Mouse (Mus musculus) midbrain, postnatal 0 days (tissue): ENCODE data around the gene Taar6. TPM values are rescaled to one million over a fixed set of nuclear protein-coding genes. Genes with fewer than 3 reads are reported as not detected.

Experiments
- ATAC-seq: fragments of 200-750 bp; cut with Nextera tagmentation; 2 replicates; pipeline ENCODE4 v1.8.0; 2017; ENCODE audit warnings: moderate number of reproducible peaks, mild to moderate bottlenecking, moderate TSS enrichment, moderate library complexity; ENCODE audit not compliant: low FRiP score
- DNase-seq: peaks from one replicate; pipeline ENCODE4 v3.0.0-alpha.2; 2015; ENCODE audit warnings: low spot score
- H3K27ac ChIP-seq: fragments of 300-500 bp; sonication (generic); 2 replicates; pipeline ENCODE4 v1.5.1; 2014; ENCODE audit warnings: low read depth, mild to moderate bottlenecking, low read length, mixed read lengths
- H3K27me3 ChIP-seq: fragments of 300-500 bp; sonication (generic); 2 replicates; pipeline ENCODE4 v1.6.1; 2014; ENCODE audit warnings: low read length, control low read depth, mixed read lengths; ENCODE audit not compliant: insufficient read depth
- H3K36me3 ChIP-seq: fragments of 300-500 bp; sonication (generic); 2 replicates; pipeline ENCODE4 v1.6.1; 2014; ENCODE audit warnings: low read length, control low read depth, mixed read lengths; ENCODE audit not compliant: insufficient read depth
- H3K4me1 ChIP-seq: fragments of 300-500 bp; sonication (generic); 2 replicates; pipeline ENCODE4 v1.6.1; 2014; ENCODE audit warnings: mild to moderate bottlenecking, control low read depth, antibody characterized with exemption, low read length, mixed read lengths; ENCODE audit not compliant: insufficient read depth
- H3K4me2 ChIP-seq: fragments of 300-500 bp; sonication (generic); 2 replicates; pipeline ENCODE4 v1.6.1; 2014; ENCODE audit warnings: low read depth, mild to moderate bottlenecking, low read length, mixed read lengths; ENCODE audit not compliant: poor library complexity, severe bottlenecking
- H3K4me3 ChIP-seq: fragments of 300-500 bp; sonication (generic); 2 replicates; pipeline ENCODE4 v1.5.1; 2014; ENCODE audit warnings: low read depth, mild to moderate bottlenecking, low read length, moderate library complexity
- H3K9ac ChIP-seq: fragments of 300-500 bp; sonication (generic); replicated peaks from 2 replicates; pipeline ENCODE4 v1.6.1; 2014; ENCODE audit warnings: mild to moderate bottlenecking, low read length, moderate library complexity, mixed read lengths; ENCODE audit not compliant: poor library complexity, severe bottlenecking
- H3K9me3 ChIP-seq: fragments of 300-500 bp; sonication (generic); 2 replicates; pipeline ENCODE4 v1.6.1; 2016; ENCODE audit warnings: low read length, control low read depth
- CTCF ChIP-seq: IDR thresholded peaks from 2 replicates; pipeline ENCODE4 v1.5.1; 2016; ENCODE audit warnings: antibody characterized with exemption, mild to moderate bottlenecking
- WGBS: fragments of 180-500 bp; shearing (Covaris S2); extraction: QIAGEN DNeasy Blood & Tissue Kit; methylation state at CpG from one replicate; pipeline ENCODE4 v1.1.7; 2014; 5-methylcytosine and 5-hydroxymethylcytosine counted together
- polyA plus RNA-seq: library from polyadenylated mRNA; unstranded; fragments of >200 nt; fragmentation: Nextera tagmentation; extraction: Ambion mirVana; gene quantifications from 2 replicates; pipeline ENCODE4 v1.2.1, GENCODE M21; 2015
- total RNA-seq: library from RNA; depleted of rRNA; stranded (reverse); fragments of >200 nt; gene quantifications from 2 replicates; pipeline ENCODE4 v1.2.3, GENCODE M21; 2014; rRNA removed

Gene Taar6
- total RNA-seq (not detected in 2 replicates), polyA plus RNA-seq (not detected in 2 replicates)

GRCm38 (mm10) chr10:23985546-23985945 is at the start of gene Taar6:
TSS of gene Taar6 (minus strand) at chr10:23985646.
- H3K4me2 ChIP-seq = no peak within 1 kb of the TSS
- H3K27me3 ChIP-seq = no peaks in the 10 kb centered on the region
- H3K4me3 ChIP-seq = no peak within 1 kb of the TSS
- H3K36me3 ChIP-seq = no peaks in the 10 kb centered on the region
- H3K4me1 ChIP-seq = no peaks in the 10 kb centered on the region
- 75% methylated on average over 8 of the region's 8 CpGs for WGBS
- H3K9me3 ChIP-seq = no peaks in the 10 kb centered on the region
- no peak within 1 kb of the TSS for H3K27ac ChIP-seq
- H3K9ac ChIP-seq = no peak within 1 kb of the TSS
- no peak for TF ChIP-seq CTCF
- no peak for ATAC-seq
- DNase-seq = no peak

- ATAC-seq (no peak), DNase-seq (no peak)
- Histone ChIP-seq H3K4me2 (no peak overlapping the region), H3K36me3 (no peaks in the 10 kb centered on the region), H3K27me3 (no peaks in the 10 kb centered on the region), H3K4me3 (no peak overlapping the region), H3K9ac (no peak overlapping the region), H3K4me1 (no peaks in the 10 kb centered on the region), H3K9me3 (no peaks in the 10 kb centered on the region), H3K27ac (no peak overlapping the region)
- no peak for TF ChIP-seq CTCF
Observed at GRCm38 (mm10) chr10:24031347-24031746, 45.9 kb upstream of the Taar6 start.

GRCm38 (mm10) chr10:24026922-24027321 is 41.5 kb upstream of the Taar6 start, which contains the start of gene Taar7d:
TSS of gene Taar7d (plus strand) at chr10:24027222.
- no peak within 1 kb of the TSS for H3K4me3 ChIP-seq
- H3K27ac ChIP-seq = no peak within 1 kb of the TSS
- H3K9me3 ChIP-seq = no peaks in the 10 kb centered on the region
- DNase-seq (no peak), ATAC-seq (no peak)
- H3K9ac ChIP-seq = no peak within 1 kb of the TSS
- H3K4me1 ChIP-seq = no peaks in the 10 kb centered on the region
- H3K36me3 ChIP-seq = no peaks in the 10 kb centered on the region
- no peak within 1 kb of the TSS for H3K4me2 ChIP-seq
- no peaks in the 10 kb centered on the region for H3K27me3 ChIP-seq
- TF ChIP-seq CTCF = no peak

- 94% methylated on average over 1 of the region's 1 CpGs for WGBS
- DNase-seq (no peak), ATAC-seq (no peak)
- Histone ChIP-seq H3K4me2 (no peak overlapping the region), H3K36me3 (no peaks in the 10 kb centered on the region), H3K4me3 (no peak overlapping the region), H3K4me1 (no peaks in the 10 kb centered on the region), H3K9ac (no peak overlapping the region), H3K27me3 (no peaks in the 10 kb centered on the region), H3K27ac (no peak overlapping the region), H3K9me3 (no peaks in the 10 kb centered on the region)
- no peak for TF ChIP-seq CTCF
Observed at GRCm38 (mm10) chr10:24008143-24008542, 22.7 kb upstream of the Taar6 start.

- H3K36me3 ChIP-seq = no peaks in the 10 kb centered on the region
- DNase-seq (no peak), ATAC-seq (no peak)
- TF ChIP-seq CTCF = no peak
- H3K9ac ChIP-seq = no peak overlapping the region
- no peaks in the 10 kb centered on the region for H3K9me3 ChIP-seq
- WGBS = 55% methylated on average over 2 of the region's 2 CpGs
- H3K4me2 ChIP-seq = no peak overlapping the region
- no peaks in the 10 kb centered on the region for H3K27me3 ChIP-seq
- no peaks in the 10 kb centered on the region for H3K4me1 ChIP-seq
- H3K4me3 ChIP-seq = no peak overlapping the region
- no peak overlapping the region for H3K27ac ChIP-seq
Observed at GRCm38 (mm10) chr10:24007034-24007433, 21.6 kb upstream of the Taar6 start.

- H3K27me3 ChIP-seq = no peaks in the 10 kb centered on the region
- WGBS = 76% methylated on average over 1 of the region's 1 CpGs
Observed at GRCm38 (mm10) chr10:24006442-24006841, 21.0 kb upstream of the Taar6 start.

More at GRCm38 (mm10) chr10:24006442-24006841, 21.0 kb upstream of the Taar6 start:
- no peak for TF ChIP-seq CTCF
- no peaks in the 10 kb centered on the region for H3K9me3 ChIP-seq
- DNase-seq (no peak), ATAC-seq (no peak)
- H3K4me1 ChIP-seq = no peaks in the 10 kb centered on the region
- no peak overlapping the region for H3K9ac ChIP-seq
- H3K36me3 ChIP-seq = no peaks in the 10 kb centered on the region
- H3K27ac ChIP-seq = no peak overlapping the region
- no peak overlapping the region for H3K4me3 ChIP-seq
- no peak overlapping the region for H3K4me2 ChIP-seq
